Mouse (Mus musculus): Measurements from ENCODE around the gene Tspan15. TPM values are rescaled to one million over a fixed set of nuclear protein-coding genes. Genes with fewer than 3 reads are reported as not detected.

The Tspan15 gene
- polyA plus RNA-seq, 2 experiments, result 7.7 to 12.3 TPM

GRCm38 (mm10) chr10:62239270-62239669 lies 8.2 kb upstream of the Tspan15 start:
- DNase-seq (ENCODE audit: low spot score) (no peak), ATAC-seq (ENCODE audit: low FRiP score, low read depth) (no peak)
- no peaks in the 10 kb centered on the region for H3K36me3 ChIP-seq (ENCODE audit: control insufficient read depth, insufficient read depth, low read length)
- 63% methylated on average over 6 of the region's 6 CpGs for WGBS
- no peak overlapping the region for H3K9ac ChIP-seq (ENCODE audit: low read depth, low read length, severe bottlenecking)
- H3K27ac ChIP-seq (replicated peaks; ENCODE audit: low read depth, low read length), result no peak overlapping the region
- H3K27me3 ChIP-seq (ENCODE audit: control insufficient read depth, insufficient read depth, low read length), result no peaks in the 10 kb centered on the region
- no peak overlapping the region for H3K4me2 ChIP-seq (replicated peaks; ENCODE audit: low read depth, low read length, severe bottlenecking)
- H3K4me3 ChIP-seq (replicated peaks; ENCODE audit: low read length), result no peak overlapping the region
- no peak for TF ChIP-seq POLR2A (IDR thresholded peaks at IDR 0.05; ENCODE audit: borderline replicate concordance, extremely low read depth, insufficient read depth, insufficient read length)
- no peaks in the 10 kb centered on the region for H3K9me3 ChIP-seq (ENCODE audit: control insufficient read depth, low read length)
- H3K4me1 ChIP-seq (ENCODE audit: control insufficient read depth, insufficient read depth, low read length), result no peaks in the 10 kb centered on the region

- Histone ChIP-seq H3K27ac (replicated peaks; ENCODE audit: low read depth, low read length) (no peak overlapping the region), H3K9ac (ENCODE audit: low read depth, low read length, severe bottlenecking) (no peak overlapping the region), H3K4me3 (replicated peaks; ENCODE audit: low read length) (no peak overlapping the region), H3K4me1 (ENCODE audit: control insufficient read depth, insufficient read depth, low read length) (no peaks in the 10 kb centered on the region), H3K4me2 (replicated peaks; ENCODE audit: low read depth, low read length, severe bottlenecking) (no peak overlapping the region), H3K27me3 (ENCODE audit: control insufficient read depth, insufficient read depth, low read length) (no peaks in the 10 kb centered on the region), H3K9me3 (ENCODE audit: control insufficient read depth, low read length) (no peaks in the 10 kb centered on the region), H3K36me3 (ENCODE audit: control insufficient read depth, insufficient read depth, low read length) (no peaks in the 10 kb centered on the region)
- WGBS, result 96% methylated on average over 3 of the region's 3 CpGs
- no peak for ATAC-seq (ENCODE audit: low FRiP score, low read depth)
- TF ChIP-seq POLR2A (IDR thresholded peaks at IDR 0.05; ENCODE audit: borderline replicate concordance, extremely low read depth, insufficient read depth, insufficient read length), result no peak
- DNase-seq (ENCODE audit: low spot score), result no peak
Observed at GRCm38 (mm10) chr10:62238688-62239087, 7.6 kb upstream of the Tspan15 start.

- Histone ChIP-seq H3K27ac (replicated peaks; ENCODE audit: low read depth, low read length) (no peak overlapping the region), H3K4me1 (ENCODE audit: control insufficient read depth, insufficient read depth, low read length) (no peaks in the 10 kb centered on the region), H3K4me2 (replicated peaks; ENCODE audit: low read depth, low read length, severe bottlenecking) (no peak overlapping the region), H3K27me3 (ENCODE audit: control insufficient read depth, insufficient read depth, low read length) (no peaks in the 10 kb centered on the region), H3K36me3 (ENCODE audit: control insufficient read depth, insufficient read depth, low read length) (no peaks in the 10 kb centered on the region), H3K9me3 (ENCODE audit: control insufficient read depth, low read length) (no peaks in the 10 kb centered on the region), H3K4me3 (replicated peaks; ENCODE audit: low read length) (no peak overlapping the region), H3K9ac (ENCODE audit: low read depth, low read length, severe bottlenecking) (no peak overlapping the region)
- ATAC-seq (ENCODE audit: low FRiP score, low read depth) (no peak), DNase-seq (ENCODE audit: low spot score) (no peak)
- no peak for TF ChIP-seq POLR2A (IDR thresholded peaks at IDR 0.05; ENCODE audit: borderline replicate concordance, extremely low read depth, insufficient read depth, insufficient read length)
- 82% methylated on average over 10 of the region's 10 CpGs for WGBS
Observed at GRCm38 (mm10) chr10:62237205-62237604, 6.2 kb upstream of the Tspan15 start.

- Histone ChIP-seq H3K9ac (ENCODE audit: low read depth, low read length, severe bottlenecking) (no peak overlapping the region), H3K4me1 (ENCODE audit: control insufficient read depth, insufficient read depth, low read length) (no peaks in the 10 kb centered on the region), H3K36me3 (ENCODE audit: control insufficient read depth, insufficient read depth, low read length) (no peaks in the 10 kb centered on the region), H3K9me3 (ENCODE audit: control insufficient read depth, low read length) (no peaks in the 10 kb centered on the region), H3K4me3 (replicated peaks; ENCODE audit: low read length) (no peak overlapping the region), H3K27ac (replicated peaks; ENCODE audit: low read depth, low read length) (no peak overlapping the region), H3K27me3 (ENCODE audit: control insufficient read depth, insufficient read depth, low read length) (no peaks in the 10 kb centered on the region), H3K4me2 (replicated peaks; ENCODE audit: low read depth, low read length, severe bottlenecking) (no peak overlapping the region)
- ATAC-seq (ENCODE audit: low FRiP score, low read depth) (no peak), DNase-seq (ENCODE audit: low spot score) (no peak)
- no peak for TF ChIP-seq POLR2A (IDR thresholded peaks at IDR 0.05; ENCODE audit: borderline replicate concordance, extremely low read depth, insufficient read depth, insufficient read length)
- WGBS, result 85% methylated on average over 6 of the region's 6 CpGs
Observed at GRCm38 (mm10) chr10:62236165-62236564, 5.1 kb upstream of the Tspan15 start.

DNA sequence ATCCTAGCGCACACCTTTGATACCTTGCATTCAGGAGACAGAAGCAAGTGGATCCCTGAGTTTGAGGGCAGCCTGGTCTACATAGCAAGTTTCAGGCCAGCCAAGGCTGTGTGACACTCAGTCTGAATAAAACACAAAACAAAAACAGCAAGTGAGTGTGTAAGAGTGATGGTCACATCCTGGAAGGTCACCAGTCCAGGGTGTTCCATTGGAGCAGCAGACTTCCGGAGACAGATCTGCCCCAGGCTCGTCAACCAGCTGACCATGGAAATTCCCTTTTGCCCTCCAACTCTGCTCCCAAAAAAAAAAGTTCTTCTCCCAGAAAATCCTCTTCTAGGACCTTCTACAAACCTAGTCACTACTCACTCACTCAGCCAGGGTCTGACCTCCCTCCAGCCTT lies 760 bp upstream of the Tspan15 start:
- no peak overlapping the region for H3K4me2 ChIP-seq (replicated peaks; ENCODE audit: low read depth, low read length, severe bottlenecking)
- H3K27me3 ChIP-seq (ENCODE audit: control insufficient read depth, insufficient read depth, low read length), result no peaks in the 10 kb centered on the region
- no peak overlapping the region for H3K9ac ChIP-seq (ENCODE audit: low read depth, low read length, severe bottlenecking)
- no peaks in the 10 kb centered on the region for H3K9me3 ChIP-seq (ENCODE audit: control insufficient read depth, low read length)
- no peak for TF ChIP-seq POLR2A (IDR thresholded peaks at IDR 0.05; ENCODE audit: borderline replicate concordance, extremely low read depth, insufficient read depth, insufficient read length)
- 72% methylated on average over 3 of the region's 3 CpGs for WGBS
- no peaks in the 10 kb centered on the region; the same call in 1 of the 2 replicates for H3K4me1 ChIP-seq (ENCODE audit: control insufficient read depth, insufficient read depth, low read length)
- ATAC-seq (ENCODE audit: low FRiP score, low read depth), result no peak
- DNase-seq (ENCODE audit: low spot score), result no peak
- H3K27ac ChIP-seq (replicated peaks; ENCODE audit: low read depth, low read length), result no peak overlapping the region
- H3K4me3 ChIP-seq (replicated peaks; ENCODE audit: low read length), result no peak overlapping the region
- no peaks in the 10 kb centered on the region for H3K36me3 ChIP-seq (ENCODE audit: control insufficient read depth, insufficient read depth, low read length)

- peak overlapping the region; percentile 91 for H3K4me2 ChIP-seq (replicated peaks; ENCODE audit: low read depth, low read length, severe bottlenecking)
- H3K9ac ChIP-seq (ENCODE audit: low read depth, low read length, severe bottlenecking), result peak overlapping the region; percentile 60; the same call in 1 of the 2 replicates
- no peaks in the 10 kb centered on the region for H3K27me3 ChIP-seq (ENCODE audit: control insufficient read depth, insufficient read depth, low read length)
- no peak overlapping the region for H3K27ac ChIP-seq (replicated peaks; ENCODE audit: low read depth, low read length)
- H3K4me3 ChIP-seq (replicated peaks; ENCODE audit: low read length), result peak overlapping the region; percentile 59
- DNase-seq (ENCODE audit: low spot score) (no peak), ATAC-seq (ENCODE audit: low FRiP score, low read depth) (no peak)
- no peaks in the 10 kb centered on the region; the same call in 1 of the 2 replicates for H3K4me1 ChIP-seq (ENCODE audit: control insufficient read depth, insufficient read depth, low read length)
- no peak for TF ChIP-seq POLR2A (IDR thresholded peaks at IDR 0.05; ENCODE audit: borderline replicate concordance, extremely low read depth, insufficient read depth, insufficient read length)
- WGBS, result 3% methylated on average over 13 of the region's 13 CpGs
- no peaks in the 10 kb centered on the region for H3K9me3 ChIP-seq (ENCODE audit: control insufficient read depth, low read length)
- no peaks in the 10 kb centered on the region for H3K36me3 ChIP-seq (ENCODE audit: control insufficient read depth, insufficient read depth, low read length)
Observed at GRCm38 (mm10) chr10:62231395-62231732, 313 bp upstream of the Tspan15 start.

Data from limb, embryonic 14.5 days (tissue).